Mouse (Mus musculus) stomach, embryonic 16.5 days (tissue): Measurements from ENCODE around the gene Limd2. TPM values are rescaled to one million over a fixed set of nuclear protein-coding genes. Genes with fewer than 3 reads are reported as not detected.

Experiments
- ATAC-seq: fragments of 200-750 bp; cut with Nextera tagmentation; 2 replicates; pipeline ENCODE4 v1.8.0; 2017; ENCODE audit warnings: moderate number of reproducible peaks, moderate TSS enrichment; ENCODE audit not compliant: insufficient read depth, low FRiP score
- H3K27ac ChIP-seq: fragments of 300-500 bp; sonication (generic); 2 replicates; pipeline ENCODE4 v1.5.1; 2014; ENCODE audit warnings: low read length
- H3K27me3 ChIP-seq: fragments of 300-500 bp; sonication (generic); 2 replicates; pipeline ENCODE4 v1.6.1; 2014; ENCODE audit warnings: low read length, control low read depth, mixed read lengths; ENCODE audit not compliant: control insufficient read depth, insufficient read depth
- H3K36me3 ChIP-seq: fragments of 300-500 bp; sonication (generic); 2 replicates; pipeline ENCODE4 v1.6.1; 2014; ENCODE audit warnings: low read length; ENCODE audit not compliant: control insufficient read depth, insufficient read depth
- H3K4me1 ChIP-seq: fragments of 300-500 bp; sonication (generic); 2 replicates; pipeline ENCODE4 v1.6.1; 2014; ENCODE audit warnings: low read length, control low read depth, mixed read lengths; ENCODE audit not compliant: control insufficient read depth, insufficient read depth
- H3K4me2 ChIP-seq: fragments of 300-500 bp; sonication (generic); 2 replicates; pipeline ENCODE4 v1.6.1; 2014; ENCODE audit warnings: low read depth, low read length, mixed read lengths
- H3K4me3 ChIP-seq: fragments of 300-500 bp; sonication (generic); replicated peaks from 2 replicates; pipeline ENCODE4 v1.5.1; 2014; ENCODE audit warnings: mild to moderate bottlenecking, low read length
- H3K9ac ChIP-seq: fragments of 300-500 bp; sonication (generic); 2 replicates; pipeline ENCODE4 v1.6.1; 2014; ENCODE audit warnings: low read length
- H3K9me3 ChIP-seq: fragments of 300-500 bp; sonication (generic); replicated peaks from 2 replicates; pipeline ENCODE4 v1.6.1; 2016; ENCODE audit warnings: low read length, control low read depth; ENCODE audit not compliant: control insufficient read depth
- WGBS: fragments of 180-500 bp; shearing (Covaris S2); extraction: QIAGEN DNeasy Blood & Tissue Kit; methylation state at CpG from one replicate; pipeline ENCODE4 v1.1.7; 2014; 5-methylcytosine and 5-hydroxymethylcytosine counted together
- polyA plus RNA-seq: library from polyadenylated mRNA; unstranded; fragments of >200 nt; fragmentation: Nextera tagmentation; extraction: Ambion mirVana; gene quantifications from 2 replicates; pipeline ENCODE4 v1.2.1, GENCODE M21; 2015

Gene Limd2
- polyA plus RNA-seq, 1 experiment from 2014 or later: 111 TPM

- Histone ChIP-seq H3K27me3 (no peaks in the 10 kb centered on the region), H3K9ac (no peak overlapping the region), H3K36me3 (no peaks in the 10 kb centered on the region), H3K27ac (no peak overlapping the region), H3K9me3 (no peaks in the 10 kb centered on the region), H3K4me1 (peaks cover 20% of the 10 kb centered on the region), H3K4me2 (no peak overlapping the region), H3K4me3 (no peak overlapping the region)
- 81% methylated on average over 2 of the region's 2 CpGs for WGBS
- ATAC-seq: no peak
Observed at GRCm38 (mm10) chr11:106162237-106162636, 1.6 kb upstream of the Limd2 start.

- H3K4me1 ChIP-seq: peaks cover 20% of the 10 kb centered on the region
- H3K36me3 ChIP-seq: 0 out of 2 replicates have a peak, but pooled peaks cover 4% of the 10 kb centered on the region
- ATAC-seq: peak; percentile 82
- peak overlapping the region; percentile 76 for H3K4me3 ChIP-seq
- no peaks in the 10 kb centered on the region for H3K27me3 ChIP-seq
- 1% methylated on average over 89 of the region's 106 CpGs for WGBS
- H3K27ac ChIP-seq: peak overlapping the region; percentile 89
- peak overlapping the region; percentile 92 for H3K4me2 ChIP-seq
- H3K9me3 ChIP-seq: no peaks in the 10 kb centered on the region
- peak overlapping the region; percentile 95 for H3K9ac ChIP-seq
Observed at GRCm38 (mm10) chr11:106159921-106160840, 479 bp downstream of the Limd2 start.

- H3K4me2 ChIP-seq: peak overlapping the region; percentile 92
- H3K9ac ChIP-seq: peak overlapping the region; percentile 95
- H3K9me3 ChIP-seq: no peaks in the 10 kb centered on the region
- H3K36me3 ChIP-seq: peaks cover 5% of the 10 kb centered on the region; the same call in 1 of the 2 replicates
- under 1% methylated on average over 24 of the region's 25 CpGs for WGBS
- peak overlapping the region; percentile 89 for H3K27ac ChIP-seq
- no peaks in the 10 kb centered on the region for H3K27me3 ChIP-seq
- H3K4me3 ChIP-seq: peak overlapping the region; percentile 76
- peaks cover 20% of the 10 kb centered on the region for H3K4me1 ChIP-seq
- peak; percentile 38; the same call in 1 of the 2 replicates for ATAC-seq
Observed at GRCm38 (mm10) chr11:106159216-106159920, 1.3 kb downstream of the Limd2 start.

- Histone ChIP-seq H3K4me2 (peak overlapping the region; percentile 92), H3K36me3 (peaks cover 7% of the 10 kb centered on the region; the same call in 1 of the 2 replicates), H3K27ac (peak overlapping the region; percentile 89), H3K4me3 (peak overlapping the region; percentile 76), H3K9me3 (no peaks in the 10 kb centered on the region), H3K9ac (peak overlapping the region; percentile 95), H3K27me3 (no peaks in the 10 kb centered on the region), H3K4me1 (peaks cover 20% of the 10 kb centered on the region)
- 37% methylated on average over 9 of the region's 9 CpGs for WGBS
- 0 out of 2 replicates have a peak, but pooled peaks have one; percentile 2 for ATAC-seq
Observed at GRCm38 (mm10) chr11:106158930-106159215, 1.8 kb downstream of the Limd2 start.

- Histone ChIP-seq H3K36me3 (peaks cover 7% of the 10 kb centered on the region; the same call in 1 of the 2 replicates), H3K4me3 (peak overlapping the region; percentile 76), H3K4me1 (peaks cover 20% of the 10 kb centered on the region), H3K9ac (peak overlapping the region; percentile 95), H3K27me3 (no peaks in the 10 kb centered on the region), H3K9me3 (no peaks in the 10 kb centered on the region), H3K27ac (0 out of 2 replicates have a peak overlapping the region, but pooled peaks have one; percentile 89), H3K4me2 (peak overlapping the region; percentile 92)
- 57% methylated on average over 14 of the region's 14 CpGs for WGBS
- no peak for ATAC-seq
Observed at GRCm38 (mm10) chr11:106158081-106158929, 2.4 kb downstream of the Limd2 start.

- ATAC-seq: no peak
- H3K4me3 ChIP-seq: no peak overlapping the region
- no peak overlapping the region for H3K9ac ChIP-seq
- no peak overlapping the region for H3K27ac ChIP-seq
- H3K4me1 ChIP-seq: peaks cover 20% of the 10 kb centered on the region
- H3K4me2 ChIP-seq: no peak overlapping the region
- H3K9me3 ChIP-seq: no peaks in the 10 kb centered on the region
- H3K36me3 ChIP-seq: peaks cover 9% of the 10 kb centered on the region
- whole genome bisulfite sequencing: 79% methylated on average over 7 of the region's 7 CpGs
- H3K27me3 ChIP-seq: no peaks in the 10 kb centered on the region
Observed at GRCm38 (mm10) chr11:106157154-106157553, 3.5 kb downstream of the Limd2 start.

- ATAC-seq: no peak
- Histone ChIP-seq H3K4me3 (no peak overlapping the region), H3K27ac (no peak overlapping the region), H3K36me3 (peaks cover 17% of the 10 kb centered on the region), H3K9me3 (no peaks in the 10 kb centered on the region), H3K4me2 (no peak overlapping the region), H3K27me3 (no peaks in the 10 kb centered on the region), H3K9ac (no peak overlapping the region), H3K4me1 (peaks cover 18% of the 10 kb centered on the region)
- 77% methylated on average over 1 of the region's 1 CpGs for WGBS
Observed at GRCm38 (mm10) chr11:106156257-106156656, 4.4 kb downstream of the Limd2 start.

GRCm38 (mm10) chr11:106155761-106156160 lies 4.9 kb downstream of the Limd2 start:
- 59% methylated on average over 3 of the region's 3 CpGs for WGBS
- H3K4me1 ChIP-seq: peaks cover 13% of the 10 kb centered on the region
- H3K27ac ChIP-seq: no peak overlapping the region
- ATAC-seq: no peak
- H3K27me3 ChIP-seq: no peaks in the 10 kb centered on the region
- no peak overlapping the region for H3K4me3 ChIP-seq
- peaks cover 22% of the 10 kb centered on the region for H3K36me3 ChIP-seq
- H3K9me3 ChIP-seq: no peaks in the 10 kb centered on the region
- H3K9ac ChIP-seq: no peak overlapping the region
- no peak overlapping the region for H3K4me2 ChIP-seq
